In genomic region chr5:92896725-92897280, GRCm38 (mm10) we compare ENCODE assay signal across 11 mouse cellular contexts.
DNase-seq lines count a peak whose midpoint lies in the region; ATAC-seq lines count a peak whose summit lies in the region.
"Had no signal": no experiment of that assay in that cellular context is flagged by ENCODE, and none has a peak within 500 bp of the region (broad histone marks: within the 10 kb centered on the region; RNA-seq: fewer than 3 reads in every experiment).

No protein-coding gene starts in this region.

- no peak overlapping the region for H3K9ac ChIP-seq in heart, embryonic 12.5 days
- H3K9ac ChIP-seq in intestine, embryonic 15.5 days, result no peak overlapping the region

- H3K4me1 ChIP-seq in heart, embryonic 12.5 days (replicated peaks), result peaks cover 50% of the 10 kb centered on the region
- H3K4me1 ChIP-seq in intestine, embryonic 15.5 days (replicated peaks), result peaks cover 26% of the 10 kb centered on the region

- 79% methylated on average over 1 of the region's 1 CpGs for WGBS in heart, embryonic 12.5 days
- 73% methylated on average over 1 of the region's 1 CpGs for WGBS in intestine, embryonic 15.5 days

- H3K4me3 ChIP-seq in heart, embryonic 12.5 days, result no peak overlapping the region
- no peak overlapping the region for H3K4me3 ChIP-seq in intestine, embryonic 15.5 days (replicated peaks)

- no peaks in the 10 kb centered on the region for H3K36me3 ChIP-seq in heart, embryonic 12.5 days
- no peaks in the 10 kb centered on the region for H3K36me3 ChIP-seq in intestine, embryonic 15.5 days

- H3K9me3 ChIP-seq in heart, embryonic 12.5 days (replicated peaks), result no peaks in the 10 kb centered on the region
- no peaks in the 10 kb centered on the region for H3K9me3 ChIP-seq in intestine, embryonic 15.5 days

- DNase-seq in heart, adult 18-20 months, result no peak
- peak; percentile 52 for DNase-seq in retina, postnatal 1 day
- DNase-seq in retina, embryonic 14.5 days (ENCODE audit: low spot score), result no peak
- no peak for DNase-seq in gastrocnemius, postnatal 10 days
- DNase-seq in adrenal gland, postnatal 4 days (ENCODE audit: low spot score in 2 of 2), result no peak
- DNase-seq in adrenal gland, adult 8-10 months, result no peak
- DNase-seq: gastrocnemius, postnatal 14 days; kidney, postnatal 25 days; lung, adult 18-20 months had no signal

- no peak for ATAC-seq in heart, embryonic 12.5 days (ENCODE audit: insufficient number of reproducible peaks, low FRiP score)
- no peak for ATAC-seq in intestine, embryonic 15.5 days

- no peak overlapping the region for H3K27ac ChIP-seq in heart, embryonic 12.5 days (ENCODE audit: poor library complexity, severe bottlenecking)
- no peak overlapping the region for H3K27ac ChIP-seq in intestine, embryonic 15.5 days

- H3K4me2 ChIP-seq in heart, embryonic 12.5 days, result 0 out of 2 replicates have a peak overlapping the region, but pooled peaks have one; percentile 76
- H3K4me2 ChIP-seq in intestine, embryonic 15.5 days (replicated peaks), result peak overlapping the region; percentile 79; the same call in 1 of the 2 replicates

- H3K27me3 ChIP-seq in heart, embryonic 12.5 days (replicated peaks), result no peaks in the 10 kb centered on the region
- no peaks in the 10 kb centered on the region for H3K27me3 ChIP-seq in intestine, embryonic 15.5 days (replicated peaks)
